Mouse (Mus musculus) neural tube, embryonic 11.5 days (tissue): ENCODE data around the gene Gpr85. TPM values are rescaled to one million over a fixed set of nuclear protein-coding genes. Genes with fewer than 3 reads are reported as not detected.

ENCODE experiments used
- polyA plus RNA-seq: library from polyadenylated mRNA; unstranded; fragments of >200 nt; fragmentation: Nextera tagmentation; extraction: Ambion mirVana; gene quantifications from 2 replicates; pipeline ENCODE4 v1.2.1, GENCODE M21; 2014

Gpr85 gene
- polyA plus RNA-seq, 1 experiment from 2014 or later, result 25.1 TPM

Other genes with a start within 250 kb of the Gpr85 start
- gene Tmem168, start 231.8 kb downstream of the Gpr85 start, polyA plus RNA-seq, result 33.8 and 37.1 TPM in 2 replicates
- 22.0 and 22.7 TPM in 2 replicates for gene Bmt2, start 162.0 kb downstream of the Gpr85 start, polyA plus RNA-seq
- gene 2610001J05Rik, start 31.6 kb upstream of the Gpr85 start, polyA plus RNA-seq, result 72.3 and 79.0 TPM in 2 replicates